Mouse (Mus musculus): ENCODE measurements around the gene Tmc3. TPM values are rescaled to one million over a fixed set of nuclear protein-coding genes. Genes with fewer than 3 reads are reported as not detected.

Tmc3 gene
- total RNA-seq (2023), result 0.37 TPM

DNA sequence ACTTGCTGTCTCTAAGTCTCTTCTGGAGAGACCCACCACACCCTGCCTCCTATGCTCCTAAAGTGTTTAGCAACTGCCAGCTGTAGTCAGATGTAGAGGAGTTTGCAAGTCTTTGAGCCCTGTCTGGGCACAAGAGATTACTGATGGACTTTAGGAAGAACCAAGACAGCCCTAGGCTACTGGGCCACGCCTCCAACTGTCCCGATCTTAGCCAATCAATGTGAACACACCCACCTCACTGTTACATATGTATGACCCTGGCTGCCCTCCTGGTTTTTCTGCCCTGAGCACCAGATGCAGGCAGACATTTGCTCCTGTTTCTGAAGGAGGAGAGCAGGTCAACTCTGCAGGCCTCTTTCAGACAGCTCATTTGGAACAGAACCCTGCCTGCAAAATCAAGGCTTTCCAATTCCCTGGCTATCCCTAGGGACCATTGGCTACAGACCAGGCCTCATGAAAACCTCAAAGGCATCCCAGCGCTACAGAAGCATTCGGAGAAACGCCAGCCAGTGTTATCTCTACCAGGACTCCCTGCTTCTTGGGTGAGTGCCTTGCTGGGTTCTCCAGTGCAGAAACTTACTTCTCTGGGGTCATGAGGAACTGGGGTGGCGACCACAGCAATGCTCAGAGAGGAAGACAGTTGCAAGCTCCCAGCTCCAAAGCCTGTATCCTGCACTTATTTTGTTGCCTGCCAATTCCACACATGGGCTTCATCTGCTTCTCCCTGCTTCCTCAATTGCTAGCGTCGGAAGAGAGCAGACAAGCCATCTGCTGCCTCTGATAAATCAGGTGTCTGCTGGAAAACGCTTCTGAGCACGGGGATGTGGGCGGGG, at the start of gene Tmc3:
Gene Tmc3, plus strand, starts transcription at position 289 of the 833 bp plus-strand sequence.

DNA sequence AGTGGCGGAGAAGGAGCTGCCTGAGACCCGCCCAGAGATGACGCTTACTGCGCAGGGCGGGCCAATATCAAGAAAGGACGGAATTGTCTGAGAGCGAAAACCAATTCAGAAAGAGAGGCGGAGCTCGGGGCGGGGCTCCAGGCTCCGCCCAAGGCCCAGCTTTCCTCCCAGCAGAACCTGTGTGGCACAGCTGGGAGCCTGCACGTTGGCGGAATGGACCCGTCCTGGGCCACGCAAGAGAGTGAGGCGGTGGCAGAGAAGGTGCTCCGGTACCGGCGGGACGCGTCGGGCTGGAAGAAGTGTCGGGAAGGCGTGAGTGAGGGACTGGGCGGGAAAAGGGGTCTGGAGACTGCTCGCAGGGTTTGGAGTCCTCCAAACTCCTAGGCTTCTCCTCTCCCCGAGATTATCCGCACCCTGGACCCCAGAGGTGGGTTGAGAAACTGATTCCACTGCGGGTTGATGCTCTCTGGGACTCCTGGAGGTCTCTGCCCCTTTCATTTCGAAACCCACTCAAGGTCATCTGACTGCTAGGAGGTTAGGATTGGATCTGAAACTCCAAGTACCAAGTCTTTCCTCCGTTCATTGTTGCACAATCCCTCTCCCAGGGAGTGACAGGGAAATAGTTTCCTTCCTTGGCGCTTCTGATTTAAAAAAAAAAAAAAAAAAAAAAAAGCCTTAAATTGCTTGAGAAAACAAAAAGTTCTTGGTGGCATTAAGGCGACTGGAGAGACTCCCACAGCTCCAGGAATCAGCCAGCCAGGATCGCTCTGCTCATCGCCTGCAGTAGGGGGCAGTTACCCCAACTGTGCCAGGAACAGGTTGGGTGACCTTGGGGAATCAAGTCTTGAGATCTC, 47.3 kb downstream of the Tmc3 start, which contains the start of gene Stard5:
Gene Stard5, plus strand, starts transcription at position 132 of the 854 bp plus-strand sequence.

Other genes with a start within 250 kb of the Tmc3 start
- 10.1 TPM for gene Stard5, start 47.0 kb downstream of the Tmc3 start, total RNA-seq (2023)
- 173 TPM for gene Il16, start 160.8 kb downstream of the Tmc3 start, total RNA-seq (2023)
- not detected for gene Cfap161, start 210.0 kb downstream of the Tmc3 start, total RNA-seq (2023)

All from CD8-positive naive resting alpha-beta T cell, adult 57 days (primary cell).